Mouse (Mus musculus) erythroblast, embryonic 14.5 days (primary cell): ENCODE results near the gene Tango6. TPM values are rescaled to one million over a fixed set of nuclear protein-coding genes. Genes with fewer than 3 reads are reported as not detected.
"Not testable (repeated sequence)": the region's sequence is repeated elsewhere in the genome, so short reads cannot be mapped to it uniquely, and the experiment has no call there.

Experiments
- H3K27me3 ChIP-seq: 2 replicates; pipeline ENCODE4 v1.6.1; 2012; ENCODE audit warnings: inconsistent platforms; ENCODE audit not compliant: control insufficient read depth
- H3K36me3 ChIP-seq: 2 replicates; pipeline ENCODE4 v1.6.1; 2012; ENCODE audit warnings: mild to moderate bottlenecking, inconsistent platforms; ENCODE audit not compliant: control insufficient read depth
- H3K4me1 ChIP-seq: 2 replicates; pipeline ENCODE4 v1.6.1; 2012; ENCODE audit warnings: inconsistent platforms; ENCODE audit not compliant: control insufficient read depth
- H3K4me3 ChIP-seq: replicated peaks from 2 replicates; pipeline ENCODE3; 2012; ENCODE audit warnings: moderate library complexity, mild to moderate bottlenecking, inconsistent platforms
- H3K9me3 ChIP-seq: 2 replicates; pipeline ENCODE4 v1.6.1; 2012; ENCODE audit warnings: low read length, inconsistent platforms, mixed read lengths; ENCODE audit not compliant: control insufficient read depth
- GATA1 ChIP-seq: IDR thresholded peaks from 2 replicates; pipeline ENCODE4 v1.6.1; 2012; ENCODE audit warnings: low read length, inconsistent platforms, mixed read lengths
- TAL1 ChIP-seq: IDR thresholded peaks from 3 replicates; pipeline ENCODE4 v1.6.1; 2012; ENCODE audit warnings: low read length, inconsistent platforms, mixed read lengths
- polyA plus RNA-seq: library from polyadenylated mRNA; stranded (reverse); fragments of >175 nt; gene quantifications from 2 replicates; pipeline ENCODE4 v1.2.3, GENCODE M21; 2012

The Tango6 gene
- polyA plus RNA-seq, 1 experiment = 0.05 TPM

DNA sequence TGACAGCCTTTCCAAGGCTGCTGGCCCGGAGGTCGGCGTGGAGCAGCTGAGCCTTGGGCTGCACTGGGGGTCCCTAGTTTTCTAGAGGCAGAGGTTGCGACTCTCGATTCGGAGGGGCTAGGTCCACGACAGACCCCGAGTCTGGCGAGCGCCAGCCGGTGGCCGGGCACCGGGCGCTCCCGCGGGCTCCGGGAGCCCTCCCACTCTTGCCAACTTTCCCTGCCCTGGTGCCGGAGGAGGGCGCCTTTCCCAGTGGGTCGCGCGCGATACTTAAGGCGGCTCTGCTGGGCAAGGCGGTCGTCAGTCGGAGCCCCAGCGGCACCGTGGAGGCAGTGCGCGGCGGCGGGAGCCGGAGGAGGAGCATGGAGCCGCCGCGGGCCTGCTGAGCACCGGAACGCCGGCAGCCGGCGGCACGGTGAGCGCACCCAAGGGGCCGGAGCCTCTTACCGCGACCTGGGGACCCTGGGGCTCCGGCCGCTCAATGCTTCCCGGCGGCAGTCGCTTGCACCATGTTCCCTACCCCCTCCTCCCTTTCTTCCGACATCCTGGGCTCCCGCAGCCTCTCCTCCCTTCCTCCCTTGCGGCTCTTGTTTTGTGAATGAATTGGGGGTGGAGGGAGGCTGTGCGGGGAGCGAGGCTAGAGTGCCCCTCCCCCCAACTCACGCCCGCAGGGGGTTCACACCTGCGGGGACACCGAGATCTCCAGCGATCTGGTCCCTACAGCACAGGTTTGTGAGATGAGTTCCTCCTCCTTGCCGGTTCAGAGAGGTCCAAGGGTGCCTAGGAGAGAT, 187.9 kb downstream of the Tango6 start:
- H3K9me3 ChIP-seq = peaks cover 4% of the 10 kb centered on the region; the same call in 1 of the 2 replicates
- H3K4me1 ChIP-seq = no peaks in the 10 kb centered on the region
- peak overlapping the region; percentile 14 for H3K4me3 ChIP-seq
- peaks cover 78% of the 10 kb centered on the region for H3K27me3 ChIP-seq
- TF ChIP-seq TAL1 = no peak
- TF ChIP-seq GATA1 = no peak
- H3K36me3 ChIP-seq = peaks cover 9% of the 10 kb centered on the region

DNA sequence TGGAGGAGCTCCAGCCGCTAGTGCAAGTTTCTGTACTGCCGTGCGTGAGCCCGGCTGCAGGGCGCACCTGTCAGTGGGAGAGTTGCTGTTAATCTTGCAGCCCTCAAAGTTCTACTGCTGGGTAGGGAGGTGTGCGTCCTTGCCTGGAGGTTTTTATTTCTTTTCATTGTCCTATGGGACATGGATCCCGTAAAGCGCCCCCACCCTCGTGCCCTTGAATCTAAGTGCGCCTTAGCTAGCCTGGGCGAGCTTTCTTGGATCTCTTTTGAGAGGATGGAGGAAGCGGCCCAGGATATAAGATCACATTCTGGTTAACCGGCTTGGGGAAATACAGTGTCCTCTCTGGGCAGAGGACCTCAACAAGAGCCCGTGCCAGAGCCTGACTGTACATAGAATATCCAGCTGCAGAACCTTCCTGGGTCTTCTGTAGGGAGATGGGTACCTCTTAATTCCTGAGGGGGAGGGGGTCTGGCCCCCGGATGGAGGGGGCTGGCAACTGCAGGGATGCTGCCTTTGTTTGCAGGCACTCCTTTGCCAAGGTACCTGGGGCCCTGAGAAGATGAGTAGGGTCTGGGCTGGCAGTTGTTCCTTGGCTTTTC, 188.6 kb downstream of the Tango6 start:
- H3K4me3 ChIP-seq = no peak overlapping the region
- H3K27me3 ChIP-seq = peaks cover 74% of the 10 kb centered on the region
- peaks cover 10% of the 10 kb centered on the region for H3K36me3 ChIP-seq
- H3K4me1 ChIP-seq = no peaks in the 10 kb centered on the region
- TF ChIP-seq TAL1 (no peak), GATA1 (no peak)
- peaks cover 4% of the 10 kb centered on the region; the same call in 1 of the 2 replicates for H3K9me3 ChIP-seq

DNA sequence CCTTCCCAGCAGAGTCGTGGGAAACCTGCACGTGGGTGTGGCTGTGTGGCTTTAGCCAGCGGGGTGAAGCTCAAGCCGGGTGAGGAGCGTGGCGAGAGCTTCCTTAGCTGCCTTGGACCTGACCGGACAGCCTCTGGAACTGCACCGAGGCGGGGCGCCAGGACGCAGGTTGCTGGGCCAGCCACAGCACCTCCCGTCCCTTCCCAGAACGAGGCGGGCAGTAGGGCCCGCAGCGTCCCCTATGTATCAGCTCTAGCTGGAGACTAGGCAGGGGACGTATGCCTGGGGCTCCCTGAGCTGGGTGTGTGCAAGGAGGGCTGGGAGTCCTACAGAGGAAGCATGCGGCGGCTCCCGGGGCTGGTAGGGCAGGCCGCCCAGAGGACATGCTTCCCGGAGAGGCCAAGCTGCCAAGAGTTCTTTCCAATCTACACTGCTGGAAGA, 189.1 kb downstream of the Tango6 start:
- H3K9me3 ChIP-seq = peaks cover 4% of the 10 kb centered on the region; the same call in 1 of the 2 replicates
- peaks cover 71% of the 10 kb centered on the region for H3K27me3 ChIP-seq
- peaks cover 14% of the 10 kb centered on the region for H3K36me3 ChIP-seq
- no peak for TF ChIP-seq TAL1
- no peak for TF ChIP-seq GATA1
- H3K4me3 ChIP-seq = no peak overlapping the region
- no peaks in the 10 kb centered on the region for H3K4me1 ChIP-seq

DNA sequence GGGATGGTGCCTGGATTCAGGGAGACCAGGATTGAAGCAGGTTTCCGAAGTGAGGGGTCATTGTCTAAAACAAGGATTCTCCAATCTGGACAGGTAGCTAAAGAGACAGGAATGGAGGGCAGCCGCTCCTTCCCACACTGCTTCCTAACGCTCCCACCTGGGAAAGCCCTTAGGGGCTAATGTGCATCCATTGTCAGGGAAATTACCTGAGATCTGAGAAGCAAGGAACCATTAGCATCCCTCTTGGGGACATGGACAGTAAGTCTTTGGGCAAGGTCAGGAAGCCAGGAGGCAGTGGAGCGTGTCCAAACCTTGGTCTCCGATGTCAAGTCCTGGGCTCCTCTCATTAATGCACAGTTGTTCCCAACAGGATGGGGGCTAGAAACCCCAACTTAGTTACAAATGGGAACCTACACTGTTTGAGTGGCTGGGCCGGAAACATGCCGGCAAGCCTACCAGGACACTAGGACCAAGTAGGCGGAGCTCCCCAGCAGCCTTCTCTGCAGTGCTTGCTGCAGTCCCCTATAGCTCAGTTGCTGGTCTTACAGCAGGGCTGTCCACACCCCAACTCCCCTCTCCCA, 189.7 kb downstream of the Tango6 start:
- peaks cover 17% of the 10 kb centered on the region for H3K36me3 ChIP-seq
- H3K27me3 ChIP-seq = peaks cover 65% of the 10 kb centered on the region
- H3K4me3 ChIP-seq = no peak overlapping the region
- peaks cover 4% of the 10 kb centered on the region; the same call in 1 of the 2 replicates for H3K9me3 ChIP-seq
- no peak for TF ChIP-seq GATA1
- TF ChIP-seq TAL1 = no peak
- H3K4me1 ChIP-seq = no peaks in the 10 kb centered on the region

DNA sequence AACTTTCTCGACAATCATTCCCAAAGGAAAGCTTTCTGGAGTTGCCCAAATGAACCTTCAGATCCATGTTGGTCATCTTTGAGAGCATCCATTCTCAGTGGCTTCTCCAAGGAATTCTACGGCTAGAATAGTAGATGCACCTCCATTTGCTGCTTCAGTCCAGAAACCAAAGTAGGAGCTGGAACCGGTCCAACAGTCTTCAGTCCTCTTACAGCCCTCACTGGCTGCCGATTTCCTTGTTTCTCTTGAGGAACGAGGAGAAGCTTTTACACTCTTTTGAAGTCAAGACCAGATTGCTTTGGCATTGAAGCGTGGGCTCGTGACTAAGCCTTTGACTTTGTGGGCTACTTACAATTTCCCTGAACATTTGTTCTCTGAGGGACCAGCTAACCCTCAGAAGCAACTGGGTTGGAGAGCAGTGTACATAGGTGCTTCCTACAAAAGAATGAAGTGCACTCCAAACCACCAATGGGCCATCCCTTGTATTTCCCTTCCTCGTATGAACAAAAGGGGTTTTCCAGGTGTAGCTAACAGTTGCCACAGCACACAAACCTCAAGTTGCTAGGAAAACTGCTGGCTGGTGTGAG, 197.3 kb downstream of the Tango6 start:
- no peak overlapping the region for H3K4me3 ChIP-seq
- TF ChIP-seq GATA1 = no peak
- TF ChIP-seq TAL1 = no peak
- H3K36me3 ChIP-seq = peaks cover 80% of the 10 kb centered on the region
- H3K27me3 ChIP-seq = no peaks in the 10 kb centered on the region
- no peaks in the 10 kb centered on the region for H3K4me1 ChIP-seq
- H3K9me3 ChIP-seq = no peaks in the 10 kb centered on the region

DNA sequence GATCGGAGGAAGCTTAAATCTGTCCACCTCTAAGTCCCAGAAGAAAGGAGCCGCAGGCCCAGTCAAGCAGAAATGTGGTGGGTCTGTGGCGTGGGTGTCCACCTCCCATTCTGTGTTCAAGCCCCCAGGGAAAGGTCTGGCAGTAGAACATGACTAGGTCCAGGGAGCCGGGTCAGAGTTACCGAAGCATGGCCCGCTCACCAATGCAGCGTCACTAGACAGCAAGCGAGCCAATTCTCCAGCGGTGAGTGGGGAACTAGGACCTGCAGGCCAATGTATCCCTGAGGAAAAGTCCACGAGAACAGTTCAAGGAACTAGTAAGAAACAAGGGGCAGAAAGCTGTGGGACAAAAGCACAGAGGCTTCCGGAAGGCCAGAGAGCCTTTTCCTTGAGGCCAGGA, 201.2 kb downstream of the Tango6 start:
- not testable (repeated sequence) for H3K27me3 ChIP-seq, H3K4me1 ChIP-seq, H3K4me3 ChIP-seq, H3K9me3 ChIP-seq
- peaks cover 79% of the 10 kb centered on the region for H3K36me3 ChIP-seq

DNA sequence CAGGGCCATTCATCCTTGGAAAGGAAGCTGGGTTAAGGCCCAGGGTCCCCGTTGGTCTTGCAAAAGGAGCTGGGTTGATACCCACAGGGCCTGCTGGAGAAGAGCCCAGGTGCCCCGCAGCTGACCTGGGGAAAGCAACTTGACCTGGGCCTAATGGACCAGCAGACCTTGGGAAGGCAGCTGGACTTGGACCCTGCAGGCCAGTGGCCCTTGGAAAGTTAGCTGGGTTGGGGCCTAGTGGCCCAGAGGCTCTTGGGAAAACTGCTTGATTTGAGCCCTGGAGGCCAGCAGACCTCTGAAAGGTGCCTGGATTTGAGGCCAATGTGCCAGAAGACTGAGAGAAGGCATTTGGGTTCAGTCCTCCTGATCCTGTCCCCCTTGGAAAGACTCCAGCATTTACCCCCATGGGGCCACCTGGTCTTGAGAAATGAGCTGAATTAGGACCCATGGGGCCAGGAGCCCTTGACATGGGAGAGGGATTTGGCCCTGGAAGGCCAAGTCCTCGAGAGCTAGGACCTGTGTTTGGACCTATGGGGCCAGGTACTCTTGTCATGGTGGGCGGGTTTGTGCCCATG, 202.0 kb downstream of the Tango6 start:
- not testable (repeated sequence) for H3K9me3 ChIP-seq, H3K4me1 ChIP-seq, H3K27me3 ChIP-seq, H3K4me3 ChIP-seq
- H3K36me3 ChIP-seq = peaks cover 74% of the 10 kb centered on the region

DNA sequence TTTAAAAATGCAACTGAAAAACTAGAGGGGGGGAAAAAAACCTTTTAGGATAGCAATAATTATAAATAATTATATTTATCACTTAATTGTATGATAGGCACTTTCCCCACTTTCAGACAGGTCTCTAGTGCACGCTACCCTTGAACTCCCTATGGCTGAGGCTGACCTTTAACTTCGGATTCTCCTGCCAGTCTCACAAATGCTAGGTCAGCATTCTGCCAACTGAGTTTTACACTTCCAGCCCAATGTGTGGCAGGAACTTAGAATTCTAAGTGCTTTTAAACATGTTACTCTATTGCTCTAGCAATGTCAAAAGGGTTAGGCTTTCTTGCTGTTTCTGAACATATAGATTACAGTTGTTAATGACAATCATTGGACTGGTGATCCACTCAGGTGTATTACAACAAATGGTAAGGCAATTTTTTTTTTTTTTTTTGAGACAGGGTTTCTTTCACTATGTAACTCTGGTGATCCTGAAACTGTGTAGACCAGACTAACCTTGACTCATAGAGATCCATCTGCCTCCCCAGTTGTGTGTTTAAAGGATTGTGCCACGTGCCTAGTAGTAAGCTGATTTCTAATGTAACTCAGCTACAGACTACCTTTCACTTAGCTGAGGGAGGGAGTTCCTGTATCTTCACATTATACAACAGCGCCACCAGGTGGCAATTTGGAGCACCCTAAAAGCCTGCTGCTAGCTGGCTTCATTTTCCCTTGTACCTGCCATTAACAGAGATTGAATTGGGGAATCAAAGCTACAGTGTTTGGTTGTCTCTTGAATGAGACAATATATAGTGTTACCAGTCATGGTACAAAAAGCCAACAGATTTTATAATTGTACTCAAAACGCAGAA, 204.7 kb downstream of the Tango6 start:
- peaks cover 13% of the 10 kb centered on the region for H3K4me1 ChIP-seq
- no peaks in the 10 kb centered on the region for H3K27me3 ChIP-seq
- H3K36me3 ChIP-seq = peaks cover 57% of the 10 kb centered on the region

More for the DNA sequence above, 204.7 kb downstream of the Tango6 start:
- H3K4me3 ChIP-seq = no peak overlapping the region
- no peaks in the 10 kb centered on the region for H3K9me3 ChIP-seq
- TF ChIP-seq GATA1 (no peak), TAL1 (no peak)
